Mouse (Mus musculus): ENCODE data around the gene Ptgis. TPM values are rescaled to one million over a fixed set of nuclear protein-coding genes. Genes with fewer than 3 reads are reported as not detected.

The Ptgis gene
- polyA plus RNA-seq, 1 experiment from 2014 or later, result 4.9 TPM

DNA sequence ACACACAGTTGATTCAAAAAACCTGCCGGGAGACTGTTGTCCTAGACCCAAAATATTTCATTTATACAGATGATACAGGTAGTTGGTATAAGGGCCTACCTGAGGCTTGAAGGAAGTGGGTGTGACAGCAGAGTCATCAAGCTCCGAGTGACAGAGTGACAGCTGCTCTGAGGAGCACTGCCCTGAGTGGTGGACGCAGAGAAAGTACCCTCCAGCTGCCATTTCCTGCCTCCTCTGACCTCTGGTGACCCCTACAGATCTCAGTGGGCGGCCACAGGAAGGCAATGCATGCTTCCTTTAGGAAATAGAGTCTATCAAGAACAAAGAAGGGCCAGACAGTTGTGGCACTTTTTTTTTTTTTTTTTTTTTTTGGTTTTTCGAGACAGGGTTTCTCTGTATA is 25.4 kb upstream of the Ptgis start:
- DNase-seq (ENCODE audit: low spot score), result no peak
- H3K4me1 ChIP-seq (replicated peaks; ENCODE audit: control insufficient read depth, insufficient read depth, low read length), result no peaks in the 10 kb centered on the region
- no peak overlapping the region for H3K9ac ChIP-seq
- H3K4me2 ChIP-seq (replicated peaks), result no peak overlapping the region
- H3K4me3 ChIP-seq (replicated peaks; ENCODE audit: low read length), result no peak overlapping the region
- no peaks in the 10 kb centered on the region for H3K9me3 ChIP-seq (ENCODE audit: control insufficient read depth, low read length)
- no peaks in the 10 kb centered on the region for H3K27me3 ChIP-seq (ENCODE audit: control insufficient read depth, insufficient read depth, low read length)
- no peaks in the 10 kb centered on the region for H3K36me3 ChIP-seq (replicated peaks; ENCODE audit: control insufficient read depth, insufficient read depth)
- no peak overlapping the region for H3K27ac ChIP-seq
- ATAC-seq (ENCODE audit: low FRiP score), result no peak
- 55% methylated on average over 4 of the region's 5 CpGs for WGBS

DNA sequence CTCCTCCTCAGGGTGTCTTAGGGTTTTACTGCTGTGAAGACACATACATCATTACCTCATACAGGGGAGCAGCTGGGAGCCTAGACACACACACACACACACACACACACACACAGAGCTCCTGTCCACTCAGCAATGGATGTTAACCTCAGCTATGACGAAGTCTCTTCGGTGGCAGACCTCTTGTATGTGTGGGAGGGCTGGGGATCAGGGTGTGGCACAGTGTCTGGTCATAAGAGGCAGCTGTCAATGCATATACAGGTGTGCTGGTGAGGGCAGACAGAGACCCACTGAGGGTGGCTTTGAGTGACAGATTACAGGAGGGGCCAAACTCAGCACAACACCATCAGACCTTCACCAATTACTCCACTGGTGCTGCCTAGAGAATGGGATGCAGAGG is 24.6 kb upstream of the Ptgis start:
- DNase-seq (ENCODE audit: low spot score) (no peak), ATAC-seq (ENCODE audit: low FRiP score) (no peak)
- no peak overlapping the region for H3K9ac ChIP-seq
- H3K4me1 ChIP-seq (replicated peaks; ENCODE audit: control insufficient read depth, insufficient read depth, low read length), result no peaks in the 10 kb centered on the region
- H3K36me3 ChIP-seq (replicated peaks; ENCODE audit: control insufficient read depth, insufficient read depth), result no peaks in the 10 kb centered on the region
- WGBS, result 88% methylated on average over 2 of the region's 2 CpGs
- H3K27ac ChIP-seq, result no peak overlapping the region
- no peaks in the 10 kb centered on the region for H3K27me3 ChIP-seq (ENCODE audit: control insufficient read depth, insufficient read depth, low read length)
- H3K9me3 ChIP-seq (ENCODE audit: control insufficient read depth, low read length), result no peaks in the 10 kb centered on the region
- H3K4me2 ChIP-seq (replicated peaks), result no peak overlapping the region
- no peak overlapping the region for H3K4me3 ChIP-seq (replicated peaks; ENCODE audit: low read length)

DNA sequence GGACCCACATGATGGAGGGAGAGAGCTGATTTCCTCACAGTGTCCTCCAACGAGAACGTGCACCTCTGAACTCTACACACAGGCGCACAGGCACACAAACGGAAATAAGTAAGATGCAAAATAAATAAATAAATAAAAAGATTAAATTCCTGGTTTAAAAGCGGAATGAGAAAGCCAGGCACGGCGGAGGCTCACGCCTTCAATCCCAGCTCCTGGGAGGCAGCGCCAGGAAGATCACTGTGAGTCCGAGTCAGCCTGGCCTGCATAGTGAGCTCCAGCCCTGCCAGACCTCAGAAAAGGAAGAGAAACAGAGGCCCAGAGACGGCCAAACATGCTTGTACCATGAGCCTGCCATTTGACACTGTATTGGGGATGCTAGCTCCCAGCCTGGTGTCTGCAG is 23.5 kb upstream of the Ptgis start:
- Histone ChIP-seq H3K4me3 (replicated peaks; ENCODE audit: low read length) (no peak overlapping the region), H3K27ac (no peak overlapping the region), H3K4me1 (replicated peaks; ENCODE audit: control insufficient read depth, insufficient read depth, low read length) (no peaks in the 10 kb centered on the region), H3K4me2 (replicated peaks) (no peak overlapping the region), H3K9ac (no peak overlapping the region), H3K27me3 (ENCODE audit: control insufficient read depth, insufficient read depth, low read length) (no peaks in the 10 kb centered on the region), H3K9me3 (ENCODE audit: control insufficient read depth, low read length) (no peaks in the 10 kb centered on the region), H3K36me3 (replicated peaks; ENCODE audit: control insufficient read depth, insufficient read depth) (no peaks in the 10 kb centered on the region)
- DNase-seq (ENCODE audit: low spot score) (no peak), ATAC-seq (ENCODE audit: low FRiP score) (no peak)
- WGBS, result 90% methylated on average over 11 of the region's 11 CpGs

DNA sequence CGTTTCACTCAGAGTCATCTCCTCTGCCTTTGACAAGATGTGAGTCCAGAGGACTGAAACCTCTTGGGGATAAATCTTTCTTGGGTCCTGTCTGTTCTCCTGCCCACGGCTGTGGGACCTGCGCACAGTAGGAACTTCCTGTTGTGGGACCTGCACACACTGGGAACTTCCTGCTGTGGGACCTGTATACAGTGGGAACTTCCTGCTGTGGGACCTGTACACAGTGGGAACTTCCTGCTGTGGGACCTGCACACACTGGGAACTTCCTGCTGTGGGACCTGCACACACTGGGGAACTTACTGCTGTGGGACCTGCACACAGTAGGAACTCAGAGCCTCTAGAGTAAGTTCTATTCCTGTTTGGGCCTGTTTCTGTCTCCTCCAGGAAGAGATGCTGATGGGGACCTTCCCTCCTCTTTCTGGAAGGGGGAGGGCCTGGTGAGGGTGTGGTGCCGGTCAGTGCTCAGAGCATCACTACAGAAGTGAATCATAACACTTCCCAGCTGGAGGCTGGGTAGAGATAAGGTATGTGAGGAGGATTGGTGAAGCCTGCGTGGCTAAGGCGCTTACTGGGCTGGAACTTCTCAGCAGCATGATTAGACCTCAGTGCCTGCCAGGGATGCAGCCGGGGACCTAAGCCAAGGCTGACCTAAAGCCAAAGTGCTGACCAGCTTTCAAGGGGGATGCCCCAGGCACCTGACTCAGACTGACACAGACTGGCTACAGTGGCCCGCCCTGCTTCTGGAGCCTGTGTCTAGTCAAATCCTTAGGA is 22.8 kb upstream of the Ptgis start:
- DNase-seq (ENCODE audit: low spot score), result no peak
- 92% methylated on average over 8 of the region's 8 CpGs for WGBS
- Histone ChIP-seq H3K4me1 (replicated peaks; ENCODE audit: control insufficient read depth, insufficient read depth, low read length) (no peaks in the 10 kb centered on the region), H3K36me3 (replicated peaks; ENCODE audit: control insufficient read depth, insufficient read depth) (no peaks in the 10 kb centered on the region), H3K27ac (no peak overlapping the region), H3K9ac (no peak overlapping the region), H3K9me3 (ENCODE audit: control insufficient read depth, low read length) (no peaks in the 10 kb centered on the region), H3K27me3 (ENCODE audit: control insufficient read depth, insufficient read depth, low read length) (no peaks in the 10 kb centered on the region), H3K4me2 (replicated peaks) (no peak overlapping the region), H3K4me3 (replicated peaks; ENCODE audit: low read length) (no peak overlapping the region)
- ATAC-seq (ENCODE audit: low FRiP score), result no peak

DNA sequence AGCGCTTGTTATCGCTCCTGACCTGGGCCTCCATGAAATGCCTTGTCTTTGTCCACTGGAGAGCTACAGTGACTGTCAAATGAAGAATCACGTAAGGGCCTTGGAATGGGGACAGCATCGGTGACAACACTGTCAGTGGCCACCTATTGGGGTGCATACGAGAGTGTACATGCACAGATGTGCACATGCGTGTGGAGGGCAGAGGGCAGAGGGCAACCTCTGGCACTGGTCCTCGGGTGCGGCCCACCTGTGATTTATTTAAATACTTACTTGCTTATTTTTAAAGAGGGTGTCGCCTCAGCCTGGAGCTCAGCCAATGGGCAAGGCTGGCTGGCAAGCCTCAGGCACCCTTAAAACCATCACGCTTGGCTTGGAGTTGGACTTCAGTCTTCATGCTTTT is 22.0 kb upstream of the Ptgis start:
- Histone ChIP-seq H3K9ac (no peak overlapping the region), H3K9me3 (ENCODE audit: control insufficient read depth, low read length) (no peaks in the 10 kb centered on the region), H3K4me1 (replicated peaks; ENCODE audit: control insufficient read depth, insufficient read depth, low read length) (no peaks in the 10 kb centered on the region), H3K36me3 (replicated peaks; ENCODE audit: control insufficient read depth, insufficient read depth) (no peaks in the 10 kb centered on the region), H3K4me2 (replicated peaks) (no peak overlapping the region), H3K27me3 (ENCODE audit: control insufficient read depth, insufficient read depth, low read length) (no peaks in the 10 kb centered on the region), H3K27ac (no peak overlapping the region), H3K4me3 (replicated peaks; ENCODE audit: low read length) (no peak overlapping the region)
- WGBS, result 92% methylated on average over 10 of the region's 10 CpGs
- DNase-seq (ENCODE audit: low spot score) (no peak), ATAC-seq (ENCODE audit: low FRiP score) (no peak)

DNA sequence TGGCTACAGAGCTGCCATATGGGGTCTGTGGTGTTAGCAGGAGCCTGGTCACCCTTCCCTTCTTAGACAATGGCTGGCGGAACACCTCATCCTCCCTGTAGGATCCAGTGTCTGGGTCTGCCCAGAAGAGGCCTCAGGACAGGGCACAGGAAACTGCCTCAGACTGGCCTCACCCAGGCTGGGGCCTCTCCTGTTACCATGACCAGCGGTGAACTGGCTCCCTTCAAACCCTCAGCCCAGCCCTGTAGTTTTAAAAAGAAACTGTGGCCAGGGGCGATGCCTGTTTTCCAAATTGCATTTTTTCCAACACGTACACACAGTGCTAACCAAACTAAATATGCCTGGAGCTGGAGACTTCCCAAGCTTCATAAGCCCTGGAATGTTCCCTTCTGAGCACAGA is 20.7 kb upstream of the Ptgis start:
- 84% methylated on average over 4 of the region's 4 CpGs for WGBS
- Histone ChIP-seq H3K4me3 (replicated peaks; ENCODE audit: low read length) (no peak overlapping the region), H3K27ac (no peak overlapping the region), H3K36me3 (replicated peaks; ENCODE audit: control insufficient read depth, insufficient read depth) (no peaks in the 10 kb centered on the region), H3K27me3 (ENCODE audit: control insufficient read depth, insufficient read depth, low read length) (no peaks in the 10 kb centered on the region), H3K4me2 (replicated peaks) (no peak overlapping the region), H3K9ac (no peak overlapping the region), H3K4me1 (replicated peaks; ENCODE audit: control insufficient read depth, insufficient read depth, low read length) (no peaks in the 10 kb centered on the region), H3K9me3 (ENCODE audit: control insufficient read depth, low read length) (no peaks in the 10 kb centered on the region)
- no peak for DNase-seq (ENCODE audit: low spot score)
- no peak for ATAC-seq (ENCODE audit: low FRiP score)

DNA sequence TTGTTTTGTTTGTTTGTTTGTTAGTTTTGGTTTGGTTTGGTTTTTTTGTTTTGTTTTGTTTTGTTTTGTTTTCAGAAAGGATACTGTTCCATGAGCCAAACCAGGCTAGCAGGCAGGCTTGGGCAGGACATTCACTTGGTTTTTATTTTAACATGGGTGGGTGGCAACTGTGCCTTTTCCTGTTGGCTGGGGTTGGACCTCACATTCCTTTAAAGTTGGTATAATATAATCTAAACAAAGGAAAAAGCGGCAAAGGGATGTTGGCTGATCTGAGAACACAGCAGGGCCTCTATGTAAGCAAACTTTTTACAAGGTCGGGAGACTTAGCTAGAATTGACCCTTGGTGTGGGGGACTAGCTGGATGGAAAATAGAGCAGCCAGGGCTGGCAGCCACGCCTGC is 17.4 kb upstream of the Ptgis start:
- 63% methylated on average over 3 of the region's 3 CpGs for WGBS
- ATAC-seq (ENCODE audit: low FRiP score) (no peak), DNase-seq (ENCODE audit: low spot score) (no peak)
- H3K36me3 ChIP-seq (replicated peaks; ENCODE audit: control insufficient read depth, insufficient read depth), result no peaks in the 10 kb centered on the region
- H3K9ac ChIP-seq, result no peak overlapping the region
- H3K9me3 ChIP-seq (ENCODE audit: control insufficient read depth, low read length), result no peaks in the 10 kb centered on the region
- H3K27me3 ChIP-seq (ENCODE audit: control insufficient read depth, insufficient read depth, low read length), result no peaks in the 10 kb centered on the region
- no peak overlapping the region for H3K4me2 ChIP-seq (replicated peaks)
- no peak overlapping the region for H3K27ac ChIP-seq
- H3K4me1 ChIP-seq (replicated peaks; ENCODE audit: control insufficient read depth, insufficient read depth, low read length), result 0 out of 2 replicates have a peak, but pooled peaks cover under 1% of the 10 kb centered on the region
- H3K4me3 ChIP-seq (replicated peaks; ENCODE audit: low read length), result no peak overlapping the region

DNA sequence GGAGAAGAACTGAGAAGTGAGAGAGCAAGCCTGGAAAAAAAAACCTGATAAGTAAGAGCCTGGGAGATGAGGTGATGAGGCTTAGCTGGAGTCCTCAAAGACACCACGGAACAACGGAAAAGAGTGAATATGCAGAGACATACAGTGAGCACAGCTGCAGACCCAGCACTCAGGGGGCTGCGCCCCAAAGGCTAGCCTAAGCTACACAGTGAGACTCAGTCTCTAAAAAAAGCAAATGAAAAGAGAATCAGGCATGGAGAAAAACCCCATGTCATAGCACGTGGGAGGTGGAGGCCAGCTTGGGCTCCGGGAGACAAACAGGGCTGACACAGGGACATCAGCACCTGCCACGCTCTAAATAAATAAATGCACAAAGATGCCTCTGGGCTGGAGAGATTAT is 14.4 kb upstream of the Ptgis start:
- Histone ChIP-seq H3K4me1 (replicated peaks; ENCODE audit: control insufficient read depth, insufficient read depth, low read length) (0 out of 2 replicates have a peak, but pooled peaks cover 8% of the 10 kb centered on the region), H3K4me3 (replicated peaks; ENCODE audit: low read length) (no peak overlapping the region), H3K36me3 (replicated peaks; ENCODE audit: control insufficient read depth, insufficient read depth) (no peaks in the 10 kb centered on the region), H3K27me3 (ENCODE audit: control insufficient read depth, insufficient read depth, low read length) (no peaks in the 10 kb centered on the region), H3K4me2 (replicated peaks) (no peak overlapping the region), H3K9me3 (ENCODE audit: control insufficient read depth, low read length) (no peaks in the 10 kb centered on the region), H3K27ac (no peak overlapping the region), H3K9ac (no peak overlapping the region)
- ATAC-seq (ENCODE audit: low FRiP score) (no peak), DNase-seq (ENCODE audit: low spot score) (no peak)
- 79% methylated on average over 6 of the region's 6 CpGs for WGBS

DNA sequence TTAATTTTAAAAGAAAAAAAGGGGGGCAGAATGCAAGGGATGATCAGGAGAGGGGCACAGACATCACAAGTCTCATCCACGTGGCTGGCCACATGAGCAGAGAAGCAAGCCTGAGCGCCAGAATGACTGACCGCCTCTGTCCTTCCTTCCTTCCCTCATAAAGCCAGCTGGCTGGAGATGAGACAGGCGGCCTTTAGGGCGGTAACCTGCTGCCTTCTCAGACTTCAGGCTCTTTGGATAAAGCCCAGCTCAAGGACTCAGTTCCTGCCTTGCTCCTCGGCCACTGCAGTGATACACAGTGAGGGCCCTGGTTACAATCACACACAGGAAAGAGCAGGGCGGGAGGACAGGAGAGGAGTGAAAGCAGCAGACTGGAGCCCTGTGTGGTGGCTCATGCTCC is 13.8 kb upstream of the Ptgis start:
- DNase-seq (ENCODE audit: low spot score) (no peak), ATAC-seq (ENCODE audit: low FRiP score) (no peak)
- Histone ChIP-seq H3K9me3 (ENCODE audit: control insufficient read depth, low read length) (no peaks in the 10 kb centered on the region), H3K9ac (no peak overlapping the region), H3K4me2 (replicated peaks) (no peak overlapping the region), H3K27ac (no peak overlapping the region), H3K36me3 (replicated peaks; ENCODE audit: control insufficient read depth, insufficient read depth) (no peaks in the 10 kb centered on the region), H3K4me1 (replicated peaks; ENCODE audit: control insufficient read depth, insufficient read depth, low read length) (0 out of 2 replicates have a peak, but pooled peaks cover 8% of the 10 kb centered on the region), H3K4me3 (replicated peaks; ENCODE audit: low read length) (no peak overlapping the region), H3K27me3 (ENCODE audit: control insufficient read depth, insufficient read depth, low read length) (no peaks in the 10 kb centered on the region)
- 74% methylated on average over 7 of the region's 7 CpGs for WGBS

DNA sequence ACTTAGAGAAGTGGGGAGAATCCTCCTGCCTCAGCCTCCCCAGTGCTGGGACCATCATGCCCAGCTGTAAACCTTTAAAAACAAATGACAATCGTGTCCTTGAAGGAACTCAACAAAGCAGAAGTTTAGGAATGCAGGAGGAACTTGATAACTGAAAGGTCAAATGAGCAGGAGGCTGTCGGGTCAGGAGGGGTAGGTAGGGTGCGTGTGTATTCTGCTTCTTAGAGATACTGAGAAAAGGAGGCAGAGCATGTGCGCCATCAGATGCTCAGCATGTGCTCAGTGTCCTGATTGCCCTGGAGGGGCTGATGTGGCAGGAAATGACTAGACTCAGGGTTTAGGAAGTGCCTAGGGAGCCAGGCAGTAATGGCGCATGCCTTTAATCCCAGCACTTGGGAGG is 13.1 kb upstream of the Ptgis start:
- ATAC-seq (ENCODE audit: low FRiP score) (no peak), DNase-seq (ENCODE audit: low spot score) (no peak)
- 0 out of 2 replicates have a peak, but pooled peaks cover 8% of the 10 kb centered on the region for H3K4me1 ChIP-seq (replicated peaks; ENCODE audit: control insufficient read depth, insufficient read depth, low read length)
- no peaks in the 10 kb centered on the region for H3K27me3 ChIP-seq (ENCODE audit: control insufficient read depth, insufficient read depth, low read length)
- WGBS, result 86% methylated on average over 5 of the region's 5 CpGs
- H3K9ac ChIP-seq, result no peak overlapping the region
- H3K4me3 ChIP-seq (replicated peaks; ENCODE audit: low read length), result no peak overlapping the region
- H3K4me2 ChIP-seq (replicated peaks), result no peak overlapping the region
- no peaks in the 10 kb centered on the region for H3K36me3 ChIP-seq (replicated peaks; ENCODE audit: control insufficient read depth, insufficient read depth)
- no peak overlapping the region for H3K27ac ChIP-seq
- no peaks in the 10 kb centered on the region for H3K9me3 ChIP-seq (ENCODE audit: control insufficient read depth, low read length)
